Mouse (Mus musculus) adrenal gland, postnatal 14 days (tissue): Measurements from ENCODE around the gene Rps15a. TPM values are rescaled to one million over a fixed set of nuclear protein-coding genes. Genes with fewer than 3 reads are reported as not detected.

Experiments
- DNase-seq: peaks from one replicate; pipeline ENCODE4 v3.0.0; 2021; ENCODE audit warnings: mixed read lengths
- long read RNA-seq, 2 experiments: library from polyadenylated mRNA; stranded (forward); transcript quantifications; one replicate each; pipeline ENCODE4 v2.0.0; 2021
- total RNA-seq: library from RNA; stranded (reverse); gene quantifications from 2 replicates; pipeline ENCODE4 v1.2.3, GENCODE M21; 2021

Rps15a gene
- 705 and 913 TPM in 2 replicates for total RNA-seq
- long read RNA-seq, experiment 1, full-length matches to known transcripts: 414 of 419 reads
- long read RNA-seq, experiment 1, partial matches to known transcripts: 1 of 419 reads
- long read RNA-seq, experiment 1, other reads (novel, unspliced or antisense): 4 of 419 reads
- long read RNA-seq, experiment 2, full-length matches to known transcripts: 397 of 404 reads
- long read RNA-seq, experiment 2, partial matches to known transcripts: 5 of 404 reads
- long read RNA-seq, experiment 2, other reads (novel, unspliced or antisense): 2 of 404 reads

- peak; percentile 96 for DNase-seq
These were observed at the start of gene Rps15a for GRCm38 (mm10) chr7:118115877-118116568. TSS of gene Rps15a (minus strand) at chr7:118116188.

- no peak for DNase-seq
These were observed 47.0 kb upstream of the Rps15a start for GRCm38 (mm10) chr7:118163006-118163405.

GRCm38 (mm10) chr7:118160121-118160520, 44.1 kb upstream of the Rps15a start:
- DNase-seq: no peak

- no peak for DNase-seq
These were observed 40.5 kb upstream of the Rps15a start for GRCm38 (mm10) chr7:118156461-118156860.

GRCm38 (mm10) chr7:118154150-118154549, 38.2 kb upstream of the Rps15a start:
- no peak for DNase-seq

- DNase-seq: no peak
These were observed 27.6 kb upstream of the Rps15a start for GRCm38 (mm10) chr7:118143602-118144001.

- no peak for DNase-seq
These were observed 27.1 kb upstream of the Rps15a start for GRCm38 (mm10) chr7:118143123-118143522.

- no peak for DNase-seq
These were observed 25.3 kb upstream of the Rps15a start for GRCm38 (mm10) chr7:118141271-118141670.

- no peak for DNase-seq
These were observed 19.1 kb upstream of the Rps15a start for GRCm38 (mm10) chr7:118135128-118135527.

- DNase-seq: peak; percentile 99
These were observed 13.5 kb upstream of the Rps15a start, which contains the start of gene Arl6ip1 for GRCm38 (mm10) chr7:118129430-118130041. TSS of gene Arl6ip1 (minus strand) at chr7:118129662.

GRCm38 (mm10) chr7:118128925-118129429, 13.0 kb upstream of the Rps15a start:
- peak; percentile 47 for DNase-seq

- no peak for DNase-seq
These were observed 10.4 kb upstream of the Rps15a start for GRCm38 (mm10) chr7:118126219-118126875.

GRCm38 (mm10) chr7:118125736-118126135, 9.7 kb upstream of the Rps15a start:
- DNase-seq: no peak

GRCm38 (mm10) chr7:118123512-118124411, 7.8 kb upstream of the Rps15a start:
- peak; percentile 49 for DNase-seq

GRCm38 (mm10) chr7:118122235-118122634, 6.2 kb upstream of the Rps15a start:
- DNase-seq: no peak

GRCm38 (mm10) chr7:118120654-118121053, 4.7 kb upstream of the Rps15a start:
- no peak for DNase-seq

- DNase-seq: peak; percentile 49
These were observed 4.0 kb upstream of the Rps15a start for GRCm38 (mm10) chr7:118119946-118120345.

- peak; percentile 61 for DNase-seq
These were observed 3.2 kb upstream of the Rps15a start for GRCm38 (mm10) chr7:118119142-118119541.

GRCm38 (mm10) chr7:118118426-118118825, 2.4 kb upstream of the Rps15a start:
- no peak for DNase-seq

GRCm38 (mm10) chr7:118117539-118118210, 1.7 kb upstream of the Rps15a start:
- DNase-seq: no peak
